Mouse (Mus musculus): ENCODE measurements around the gene Zfp575. TPM values are rescaled to one million over a fixed set of nuclear protein-coding genes. Genes with fewer than 3 reads are reported as not detected.

The Zfp575 gene
- polyA plus RNA-seq, 1 experiment from 2014 or later, result 2.1 TPM

- Histone ChIP-seq H3K27me3 (replicated peaks; ENCODE audit: control insufficient read depth, insufficient read depth, low read length) (no peaks in the 10 kb centered on the region; the same call in 1 of the 2 replicates), H3K27ac (ENCODE audit: low read depth, low read length) (peak overlapping the region; percentile 36; the same call in 1 of the 2 replicates), H3K9ac (ENCODE audit: low read depth, low read length) (no peak overlapping the region), H3K4me2 (replicated peaks; ENCODE audit: low read depth) (no peak overlapping the region), H3K36me3 (ENCODE audit: control insufficient read depth, insufficient read depth) (peaks cover 28% of the 10 kb centered on the region), H3K4me1 (replicated peaks; ENCODE audit: control insufficient read depth, insufficient read depth, low read length) (0 out of 2 replicates have a peak, but pooled peaks cover 8% of the 10 kb centered on the region), H3K9me3 (ENCODE audit: control insufficient read depth) (no peaks in the 10 kb centered on the region), H3K4me3 (ENCODE audit: low read depth, low read length) (no peak overlapping the region)
- peak; percentile 52 for ATAC-seq
- no peak for TF ChIP-seq CTCF (IDR thresholded peaks at IDR 0.05; ENCODE audit: low read depth)
- 54% methylated on average over 13 of the region's 13 CpGs for WGBS
Observed at GRCm38 (mm10) chr7:24614816-24615215, 27.4 kb upstream of the Zfp575 start.

DNA sequence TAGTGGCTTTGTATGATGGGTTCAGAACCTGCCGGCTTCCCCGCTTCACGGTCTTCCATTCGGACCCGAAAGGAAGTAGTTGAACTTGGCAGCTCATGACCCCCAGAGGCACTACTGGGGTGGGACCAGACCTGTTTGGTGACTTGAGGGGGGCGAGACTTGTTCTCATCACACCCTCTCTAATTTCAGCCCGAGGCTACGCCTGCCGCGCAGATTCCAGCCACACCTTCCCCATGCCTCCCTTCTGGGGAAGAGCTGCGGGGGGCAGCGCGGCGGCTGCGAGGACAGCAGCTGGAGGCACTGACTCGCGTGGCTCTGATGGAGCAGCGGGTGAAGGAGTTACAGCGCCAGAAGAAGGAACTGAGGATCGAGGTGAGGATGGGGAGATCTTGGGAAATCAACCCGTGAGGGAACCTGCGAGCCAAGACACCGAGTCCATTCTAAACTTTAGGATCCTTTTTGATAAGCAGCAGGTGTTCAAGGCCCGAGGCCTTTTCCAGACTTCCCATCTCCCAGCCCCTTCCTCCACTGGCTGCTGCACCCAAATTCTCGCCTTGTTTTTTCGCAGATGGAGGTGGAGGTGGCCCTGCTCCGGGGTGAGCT, 25.0 kb upstream of the Zfp575 start:
- ATAC-seq, result no peak
- H3K9ac ChIP-seq (ENCODE audit: low read depth, low read length), result peak overlapping the region; percentile 4; the same call in 1 of the 2 replicates
- no peak overlapping the region for H3K27ac ChIP-seq (ENCODE audit: low read depth, low read length)
- 0 out of 2 replicates have a peak, but pooled peaks cover 8% of the 10 kb centered on the region for H3K4me1 ChIP-seq (replicated peaks; ENCODE audit: control insufficient read depth, insufficient read depth, low read length)
- peaks cover 10% of the 10 kb centered on the region for H3K36me3 ChIP-seq (ENCODE audit: control insufficient read depth, insufficient read depth)
- no peaks in the 10 kb centered on the region for H3K9me3 ChIP-seq (ENCODE audit: control insufficient read depth)
- WGBS, result 18% methylated on average over 27 of the region's 27 CpGs
- no peaks in the 10 kb centered on the region; the same call in 1 of the 2 replicates for H3K27me3 ChIP-seq (replicated peaks; ENCODE audit: control insufficient read depth, insufficient read depth, low read length)
- peak overlapping the region; percentile 73 for H3K4me3 ChIP-seq (ENCODE audit: low read depth, low read length)
- peak overlapping the region; percentile 89 for H3K4me2 ChIP-seq (replicated peaks; ENCODE audit: low read depth)
- TF ChIP-seq CTCF (IDR thresholded peaks at IDR 0.05; ENCODE audit: low read depth), result no peak

DNA sequence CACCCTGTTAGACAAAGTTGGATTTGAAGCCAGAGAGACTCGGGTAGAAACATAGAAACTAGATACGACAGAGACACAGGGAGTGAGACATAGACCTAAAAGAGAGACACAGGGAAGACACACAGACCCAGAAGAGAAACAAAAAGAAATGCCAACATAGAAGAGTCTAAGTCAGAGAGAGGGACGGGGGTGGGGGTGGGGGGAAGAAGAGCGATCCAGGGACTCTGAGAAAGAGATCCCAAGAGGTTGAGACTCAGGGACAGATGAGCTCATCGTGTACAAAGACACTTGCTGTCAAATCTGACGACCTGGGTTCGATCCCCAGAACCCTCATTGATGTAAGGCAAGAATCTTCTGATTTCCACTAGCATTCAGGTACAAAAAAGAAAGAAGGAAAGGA, 24.3 kb upstream of the Zfp575 start:
- Histone ChIP-seq H3K27ac (ENCODE audit: low read depth, low read length) (peak overlapping the region; percentile 30; the same call in 1 of the 2 replicates), H3K4me2 (replicated peaks; ENCODE audit: low read depth) (peak overlapping the region; percentile 89), H3K9me3 (ENCODE audit: control insufficient read depth) (no peaks in the 10 kb centered on the region), H3K4me1 (replicated peaks; ENCODE audit: control insufficient read depth, insufficient read depth, low read length) (0 out of 2 replicates have a peak, but pooled peaks cover 8% of the 10 kb centered on the region), H3K9ac (ENCODE audit: low read depth, low read length) (peak overlapping the region; percentile 68), H3K4me3 (ENCODE audit: low read depth, low read length) (peak overlapping the region; percentile 73), H3K36me3 (ENCODE audit: control insufficient read depth, insufficient read depth) (peaks cover 3% of the 10 kb centered on the region; the same call in 1 of the 2 replicates), H3K27me3 (replicated peaks; ENCODE audit: control insufficient read depth, insufficient read depth, low read length) (no peaks in the 10 kb centered on the region; the same call in 1 of the 2 replicates)
- no peak for ATAC-seq
- no peak for TF ChIP-seq CTCF (IDR thresholded peaks at IDR 0.05; ENCODE audit: low read depth)
- WGBS, result 12% methylated on average over 7 of the region's 7 CpGs

- H3K4me2 ChIP-seq (replicated peaks; ENCODE audit: low read depth), result peak overlapping the region; percentile 89
- ATAC-seq, result peak; percentile 78
- no peaks in the 10 kb centered on the region; the same call in 1 of the 2 replicates for H3K27me3 ChIP-seq (replicated peaks; ENCODE audit: control insufficient read depth, insufficient read depth, low read length)
- no peaks in the 10 kb centered on the region for H3K9me3 ChIP-seq (ENCODE audit: control insufficient read depth)
- H3K4me1 ChIP-seq (replicated peaks; ENCODE audit: control insufficient read depth, insufficient read depth, low read length), result 0 out of 2 replicates have a peak, but pooled peaks cover 8% of the 10 kb centered on the region
- no peaks in the 10 kb centered on the region; the same call in 1 of the 2 replicates for H3K36me3 ChIP-seq (ENCODE audit: control insufficient read depth, insufficient read depth)
- TF ChIP-seq CTCF (IDR thresholded peaks at IDR 0.05; ENCODE audit: low read depth), result no peak
- peak overlapping the region; percentile 73 for H3K4me3 ChIP-seq (ENCODE audit: low read depth, low read length)
- peak overlapping the region; percentile 93 for H3K27ac ChIP-seq (ENCODE audit: low read depth, low read length)
- peak overlapping the region; percentile 68 for H3K9ac ChIP-seq (ENCODE audit: low read depth, low read length)
- WGBS, result under 1% methylated on average over 36 of the region's 36 CpGs
Observed at GRCm38 (mm10) chr7:24610879-24611494, 23.5 kb upstream of the Zfp575 start.

DNA sequence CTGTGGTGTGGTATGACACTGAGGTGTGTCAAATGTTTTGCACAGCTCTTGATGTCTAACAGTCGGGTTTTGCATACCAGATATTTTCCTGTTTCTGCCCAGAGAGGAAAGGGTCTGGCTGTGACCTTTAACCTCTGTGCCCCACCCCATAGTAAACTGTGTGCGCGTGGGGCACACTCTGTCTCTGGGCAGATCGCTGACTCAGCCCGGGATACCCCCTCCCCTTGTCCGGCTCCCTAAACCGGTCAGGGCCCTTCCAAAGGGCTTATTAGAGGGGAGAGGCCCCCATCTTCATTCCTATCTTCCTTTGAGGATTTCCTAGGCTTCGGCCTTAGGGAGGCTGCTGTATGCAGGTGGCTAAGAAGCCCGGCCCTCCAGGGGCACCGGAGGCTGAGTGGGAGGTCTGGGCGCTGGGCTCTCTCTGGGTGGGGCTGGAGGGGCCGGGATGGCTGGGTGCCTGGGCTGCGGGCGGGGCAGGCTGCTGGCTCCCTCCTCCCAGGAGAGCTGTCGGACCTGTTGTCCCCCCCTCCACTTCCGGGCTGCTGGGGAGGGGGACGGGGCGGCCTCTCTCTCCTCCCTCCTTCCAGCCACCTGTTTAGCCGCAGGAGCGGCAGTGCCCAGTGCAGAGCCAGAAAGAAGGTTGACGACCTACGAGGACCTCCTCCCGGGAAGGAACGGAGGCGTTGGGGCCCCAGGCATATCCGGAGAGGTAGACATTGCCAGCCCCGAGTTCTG, 22.9 kb upstream of the Zfp575 start, which contains the start of gene Phldb3:
Phldb3 (plus strand) TSS at position 620 of the 735 bp plus-strand sequence.
- TF ChIP-seq CTCF (IDR thresholded peaks at IDR 0.05; ENCODE audit: low read depth), result no peak
- Histone ChIP-seq H3K36me3 (ENCODE audit: control insufficient read depth, insufficient read depth) (no peaks in the 10 kb centered on the region; the same call in 1 of the 2 replicates), H3K4me2 (replicated peaks; ENCODE audit: low read depth) (peak within 1 kb of the TSS; percentile 89), H3K9ac (ENCODE audit: low read depth, low read length) (peak within 1 kb of the TSS; percentile 68), H3K27ac (ENCODE audit: low read depth, low read length) (peak within 1 kb of the TSS; percentile 93), H3K27me3 (replicated peaks; ENCODE audit: control insufficient read depth, insufficient read depth, low read length) (no peaks in the 10 kb centered on the region; the same call in 1 of the 2 replicates), H3K4me3 (ENCODE audit: low read depth, low read length) (peak within 1 kb of the TSS; percentile 73), H3K9me3 (ENCODE audit: control insufficient read depth) (no peaks in the 10 kb centered on the region), H3K4me1 (replicated peaks; ENCODE audit: control insufficient read depth, insufficient read depth, low read length) (0 out of 2 replicates have a peak, but pooled peaks cover 8% of the 10 kb centered on the region)
- ATAC-seq, result peak; percentile 72
- 6% methylated on average over 22 of the region's 27 CpGs for WGBS

Data from intestine, postnatal 0 days (tissue).